Mouse (Mus musculus) heart, embryonic 11.5 days (tissue): ENCODE results near the gene Xbp1. TPM values are rescaled to one million over a fixed set of nuclear protein-coding genes. Genes with fewer than 3 reads are reported as not detected.
"Not testable (repeated sequence)": the region's sequence is repeated elsewhere in the genome, so short reads cannot be mapped to it uniquely, and the experiment has no call there.

ENCODE experiments used
- ATAC-seq: fragments of 200-750 bp; cut with Nextera tagmentation; replicated peaks from 2 replicates; pipeline ENCODE4 v1.8.0; 2017; ENCODE audit warnings: moderate library complexity; ENCODE audit not compliant: insufficient number of reproducible peaks, low FRiP score, low TSS enrichment
- H3K27ac ChIP-seq: fragments of 300-500 bp; sonication (generic); 2 replicates; pipeline ENCODE4 v1.5.1; 2014; ENCODE audit warnings: mild to moderate bottlenecking, low read depth, low read length
- H3K27me3 ChIP-seq: fragments of 300-500 bp; sonication (generic); 2 replicates; pipeline ENCODE4 v1.6.1; 2014; ENCODE audit warnings: mild to moderate bottlenecking, low read length, mixed read lengths; ENCODE audit not compliant: control insufficient read depth, insufficient read depth
- H3K36me3 ChIP-seq: fragments of 300-500 bp; sonication (generic); 2 replicates; pipeline ENCODE4 v1.6.1; 2014; ENCODE audit warnings: mild to moderate bottlenecking, low read length, moderate library complexity, mixed read lengths; ENCODE audit not compliant: control insufficient read depth, insufficient read depth
- H3K4me1 ChIP-seq: fragments of 300-500 bp; sonication (generic); 2 replicates; pipeline ENCODE4 v1.6.1; 2014; ENCODE audit warnings: low read length; ENCODE audit not compliant: control insufficient read depth, insufficient read depth
- H3K4me2 ChIP-seq: fragments of 300-500 bp; sonication (generic); 2 replicates; pipeline ENCODE4 v1.6.1; 2014; ENCODE audit warnings: mild to moderate bottlenecking, moderate library complexity
- H3K4me3 ChIP-seq: fragments of 300-500 bp; sonication (generic); 2 replicates; pipeline ENCODE4 v1.5.1; 2014; ENCODE audit warnings: low read depth, low read length
- H3K9ac ChIP-seq: fragments of 300-500 bp; sonication (generic); 2 replicates; pipeline ENCODE4 v1.6.1; 2014; ENCODE audit warnings: mild to moderate bottlenecking, low read depth, low read length, moderate library complexity
- H3K9me3 ChIP-seq: fragments of 300-500 bp; sonication (generic); replicated peaks from 2 replicates; pipeline ENCODE4 v1.6.1; 2016; ENCODE audit warnings: low read length; ENCODE audit not compliant: control insufficient read depth
- WGBS: fragments of 180-500 bp; shearing (Covaris S2); extraction: QIAGEN DNeasy Blood & Tissue Kit; methylation state at CpG from one replicate; pipeline ENCODE4 v1.1.7; 2014; ENCODE audit not compliant: insufficient replicate concordance; 5-methylcytosine and 5-hydroxymethylcytosine counted together
- polyA plus RNA-seq: library from polyadenylated mRNA; unstranded; fragments of >200 nt; fragmentation: Nextera tagmentation; extraction: Ambion mirVana; gene quantifications from 2 replicates; pipeline ENCODE4 v1.2.1, GENCODE M21; 2014

Xbp1 gene
- polyA plus RNA-seq, 1 experiment from 2014 or later: 141 TPM

- H3K9me3 ChIP-seq, H3K4me3 ChIP-seq, H3K4me1 ChIP-seq, ATAC-seq, H3K4me2 ChIP-seq, H3K9ac ChIP-seq, H3K27ac ChIP-seq, H3K36me3 ChIP-seq, H3K27me3 ChIP-seq: not testable (repeated sequence)
- WGBS: no CpG with 5 or more reads among the region's 2 CpGs
Observed at GRCm38 (mm10) chr11:5510686-5511085, 9.8 kb upstream of the Xbp1 start.

DNA sequence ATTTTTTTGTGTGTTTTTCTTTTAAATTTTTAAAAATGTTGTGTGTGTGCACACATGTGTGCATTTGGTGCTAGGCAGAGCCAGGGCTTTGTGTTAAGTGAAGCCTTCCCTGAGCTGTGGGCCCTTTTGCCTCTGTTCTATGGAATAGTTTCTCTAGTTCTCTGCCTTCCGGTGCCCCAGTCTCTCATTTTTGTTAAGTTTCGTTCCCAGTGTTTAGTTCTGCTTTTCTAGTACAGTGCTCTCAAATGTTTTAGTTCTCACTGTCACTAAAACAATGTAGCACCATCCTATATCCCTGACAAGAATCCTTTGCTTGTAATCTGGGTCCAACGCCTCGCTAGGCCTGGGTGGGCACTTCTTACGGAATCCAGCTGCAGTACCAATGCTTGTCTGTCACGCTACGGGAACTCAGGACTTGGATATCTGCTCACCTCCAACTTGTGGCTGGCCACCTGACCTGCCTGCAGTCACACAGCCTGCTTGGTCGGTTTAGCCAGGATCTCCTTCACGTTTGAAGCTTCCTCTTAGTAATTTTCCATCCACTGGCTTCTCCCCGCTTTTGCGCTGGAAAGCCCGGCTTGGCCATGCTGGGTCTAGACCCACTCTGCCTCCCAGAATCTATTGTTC is 8.2 kb upstream of the Xbp1 start:
- Histone ChIP-seq H3K9me3 (no peaks in the 10 kb centered on the region), H3K4me2 (no peak overlapping the region), H3K4me1 (peaks cover 3% of the 10 kb centered on the region; the same call in 1 of the 2 replicates), H3K36me3 (no peaks in the 10 kb centered on the region), H3K27me3 (no peaks in the 10 kb centered on the region), H3K4me3 (no peak overlapping the region), H3K9ac (no peak overlapping the region), H3K27ac (no peak overlapping the region)
- WGBS: 73% methylated on average over 12 of the region's 12 CpGs
- no peak for ATAC-seq

DNA sequence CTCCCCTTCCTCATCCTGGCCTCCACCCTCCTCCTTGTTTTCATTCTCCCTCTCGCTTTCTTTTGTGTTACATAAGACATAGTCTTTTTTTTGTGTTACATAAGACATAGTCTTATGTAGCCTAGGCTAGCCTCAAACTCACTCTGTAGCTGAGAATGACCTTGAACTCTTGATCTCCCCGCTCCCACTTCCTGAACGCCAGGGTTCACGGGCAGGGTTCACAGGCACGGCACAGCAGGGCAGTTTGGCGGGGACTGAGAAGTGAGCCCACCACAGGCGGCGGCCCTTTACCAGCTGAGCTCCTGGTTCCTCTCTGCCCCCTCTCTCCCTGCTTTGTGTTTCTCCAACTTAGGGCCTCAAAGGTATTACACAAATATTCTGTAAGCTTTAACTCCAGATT is 7.5 kb upstream of the Xbp1 start:
- no peaks in the 10 kb centered on the region for H3K36me3 ChIP-seq
- no peaks in the 10 kb centered on the region for H3K9me3 ChIP-seq
- no peak overlapping the region for H3K27ac ChIP-seq
- WGBS: 72% methylated on average over 8 of the region's 8 CpGs
- no peak overlapping the region for H3K4me3 ChIP-seq
- H3K27me3 ChIP-seq: no peaks in the 10 kb centered on the region
- no peak overlapping the region for H3K4me2 ChIP-seq
- H3K9ac ChIP-seq: no peak overlapping the region
- H3K4me1 ChIP-seq: peaks cover 3% of the 10 kb centered on the region; the same call in 1 of the 2 replicates
- no peak for ATAC-seq

GRCm38 (mm10) chr11:5514091-5514490 is 6.4 kb upstream of the Xbp1 start:
- Histone ChIP-seq H3K9ac (no peak overlapping the region), H3K27ac (no peak overlapping the region), H3K27me3 (no peaks in the 10 kb centered on the region), H3K9me3 (no peaks in the 10 kb centered on the region), H3K4me3 (no peak overlapping the region), H3K4me2 (no peak overlapping the region), H3K4me1 (peaks cover 3% of the 10 kb centered on the region; the same call in 1 of the 2 replicates), H3K36me3 (no peaks in the 10 kb centered on the region)
- 87% methylated on average over 4 of the region's 4 CpGs for WGBS
- ATAC-seq: no peak

DNA sequence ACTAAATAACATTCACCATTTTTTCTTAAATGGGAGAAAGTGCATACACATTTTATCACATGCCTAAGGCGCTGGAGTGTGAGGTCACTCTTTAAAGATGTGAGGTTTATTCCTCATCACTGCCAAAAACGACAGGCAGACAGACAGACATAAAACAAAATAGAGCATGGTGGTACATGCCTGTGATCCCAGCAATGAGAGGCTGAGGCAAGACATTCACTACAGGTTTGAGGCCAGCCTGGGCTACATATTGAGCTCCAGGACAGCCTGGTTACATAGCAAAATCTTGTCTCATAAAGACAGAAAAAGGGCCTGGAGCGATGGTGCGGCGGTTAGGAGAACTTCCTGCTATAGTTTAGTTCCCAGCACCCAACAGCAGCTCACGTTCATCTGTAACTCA is 5.3 kb upstream of the Xbp1 start:
- Histone ChIP-seq H3K27ac (no peak overlapping the region), H3K9me3 (no peaks in the 10 kb centered on the region), H3K36me3 (no peaks in the 10 kb centered on the region), H3K4me2 (no peak overlapping the region), H3K4me3 (no peak overlapping the region), H3K9ac (no peak overlapping the region), H3K27me3 (no peaks in the 10 kb centered on the region), H3K4me1 (peaks cover 4% of the 10 kb centered on the region)
- no peak for ATAC-seq
- WGBS: 67% methylated on average over 6 of the region's 6 CpGs

- Histone ChIP-seq H3K9me3 (no peaks in the 10 kb centered on the region), H3K27ac (no peak overlapping the region), H3K9ac (no peak overlapping the region), H3K36me3 (no peaks in the 10 kb centered on the region), H3K4me1 (peaks cover 4% of the 10 kb centered on the region; the same call in 1 of the 2 replicates), H3K4me2 (no peak overlapping the region), H3K4me3 (no peak overlapping the region), H3K27me3 (no peaks in the 10 kb centered on the region)
- WGBS: 80% methylated on average over 6 of the region's 6 CpGs
- no peak for ATAC-seq
Observed at GRCm38 (mm10) chr11:5515655-5516054, 4.8 kb upstream of the Xbp1 start.

DNA sequence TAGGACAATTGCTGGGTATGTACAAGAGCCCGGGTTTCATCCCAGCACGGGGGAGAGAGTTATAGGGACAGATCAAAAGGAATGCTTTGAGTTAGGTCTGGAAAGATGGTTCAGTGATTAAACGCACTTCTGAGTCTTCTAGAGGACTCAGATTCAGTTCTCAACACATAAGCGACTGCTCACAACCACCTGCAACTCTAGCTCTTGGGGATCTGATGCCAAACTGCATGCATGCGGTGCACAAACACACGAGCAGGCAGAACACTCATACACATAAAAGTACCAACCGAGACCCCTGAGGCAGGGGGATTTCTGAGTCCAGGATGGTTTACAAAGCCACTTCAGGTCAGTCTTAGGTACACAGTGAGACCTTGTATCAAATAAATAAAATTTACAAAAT is 4.3 kb upstream of the Xbp1 start:
- WGBS: 77% methylated on average over 7 of the region's 7 CpGs
- no peak overlapping the region for H3K4me2 ChIP-seq
- H3K9ac ChIP-seq: no peak overlapping the region
- H3K27me3 ChIP-seq: no peaks in the 10 kb centered on the region
- no peak overlapping the region for H3K4me3 ChIP-seq
- ATAC-seq: no peak
- H3K36me3 ChIP-seq: no peaks in the 10 kb centered on the region
- H3K4me1 ChIP-seq: peaks cover 4% of the 10 kb centered on the region; the same call in 1 of the 2 replicates
- H3K27ac ChIP-seq: no peak overlapping the region
- no peaks in the 10 kb centered on the region for H3K9me3 ChIP-seq

DNA sequence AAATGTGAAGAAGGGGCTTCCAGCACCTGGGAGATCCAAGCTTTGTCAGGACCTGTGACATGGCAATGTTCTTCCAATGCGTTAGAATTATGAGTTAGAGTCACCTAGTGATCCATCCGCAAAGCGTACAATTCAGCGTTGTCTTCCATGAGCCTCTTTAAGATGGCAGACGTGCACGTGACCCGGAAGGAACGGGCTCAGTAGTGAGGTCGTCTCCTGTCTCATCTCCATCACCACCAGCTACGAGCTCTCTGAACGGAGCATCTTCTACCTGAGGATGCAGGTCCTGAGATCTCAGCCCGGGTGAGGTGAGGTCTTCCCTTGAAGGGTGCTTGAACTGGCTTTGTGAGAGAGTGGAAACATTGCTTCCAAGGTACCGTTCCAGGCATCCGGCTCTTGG is 3.8 kb upstream of the Xbp1 start:
- no peak overlapping the region for H3K4me3 ChIP-seq
- no peaks in the 10 kb centered on the region for H3K27me3 ChIP-seq
- peaks cover 4% of the 10 kb centered on the region; the same call in 1 of the 2 replicates for H3K4me1 ChIP-seq
- no peaks in the 10 kb centered on the region for H3K9me3 ChIP-seq
- H3K4me2 ChIP-seq: no peak overlapping the region
- H3K9ac ChIP-seq: no peak overlapping the region
- no peak overlapping the region for H3K27ac ChIP-seq
- no peaks in the 10 kb centered on the region for H3K36me3 ChIP-seq
- ATAC-seq: no peak
- WGBS: 89% methylated on average over 14 of the region's 14 CpGs

DNA sequence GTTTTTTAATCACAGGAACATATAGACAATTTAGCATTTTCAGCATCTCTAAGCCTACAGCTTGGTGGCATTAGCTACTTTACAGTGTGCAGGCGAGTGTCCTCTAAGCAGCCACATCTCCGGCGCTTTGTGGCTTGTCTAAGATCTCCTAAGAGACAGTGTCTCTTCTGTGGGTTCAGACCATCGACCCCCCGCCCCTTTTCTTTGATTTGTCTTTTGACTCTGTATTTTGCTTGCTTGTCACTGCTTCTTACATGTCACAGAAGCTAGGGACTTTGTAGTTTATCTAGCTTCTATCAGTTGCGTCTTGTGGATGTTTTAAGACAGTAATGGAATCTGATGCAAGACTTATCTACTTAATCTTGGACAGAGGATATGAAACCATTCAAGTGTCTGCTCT is 3.1 kb upstream of the Xbp1 start:
- Histone ChIP-seq H3K9ac (no peak overlapping the region), H3K4me2 (no peak overlapping the region), H3K36me3 (no peaks in the 10 kb centered on the region), H3K9me3 (no peaks in the 10 kb centered on the region), H3K4me3 (no peak overlapping the region), H3K27me3 (no peaks in the 10 kb centered on the region), H3K27ac (no peak overlapping the region), H3K4me1 (peaks cover 7% of the 10 kb centered on the region; the same call in 1 of the 2 replicates)
- WGBS: 59% methylated on average over 6 of the region's 6 CpGs
- ATAC-seq: no peak
